Mouse (Mus musculus) erythroblast, embryonic 14.5 days (primary cell): ENCODE data around the gene Lrig1.

Source experiments
- GATA1 ChIP-seq: IDR thresholded peaks from 2 replicates; pipeline ENCODE4 v1.6.1; 2012; ENCODE audit warnings: low read length, inconsistent platforms, mixed read lengths
- TAL1 ChIP-seq: IDR thresholded peaks from 3 replicates; pipeline ENCODE4 v1.6.1; 2012; ENCODE audit warnings: low read length, inconsistent platforms, mixed read lengths

- TF ChIP-seq GATA1, result no peak
- no peak for TF ChIP-seq TAL1
These were observed 57.9 kb downstream of the Lrig1 start for GRCm38 (mm10) chr6:94642048-94642447.
